Mouse (Mus musculus) limb, embryonic 12.5 days (tissue): ENCODE data around the gene Chrne. TPM values are rescaled to one million over a fixed set of nuclear protein-coding genes. Genes with fewer than 3 reads are reported as not detected.

ENCODE experiments used
- ATAC-seq: fragments of 200-750 bp; cut with Nextera tagmentation; 2 replicates; pipeline ENCODE4 v1.8.0; 2017; ENCODE audit warnings: low read depth, moderate TSS enrichment; ENCODE audit not compliant: insufficient number of reproducible peaks, insufficient read depth, low FRiP score, low TSS enrichment
- H3K27ac ChIP-seq: fragments of 300-500 bp; sonication (generic); 2 replicates; pipeline ENCODE4 v1.5.1; 2016; ENCODE audit warnings: mild to moderate bottlenecking, moderate library complexity
- H3K27me3 ChIP-seq: fragments of 300-500 bp; sonication (generic); 2 replicates; pipeline ENCODE4 v1.6.1; 2016; ENCODE audit warnings: mild to moderate bottlenecking, moderate library complexity
- H3K36me3 ChIP-seq: fragments of 300-500 bp; sonication (generic); 2 replicates; pipeline ENCODE4 v1.6.1; 2016; ENCODE audit warnings: mild to moderate bottlenecking, moderate library complexity
- H3K4me1 ChIP-seq: fragments of 300-500 bp; sonication (generic); replicated peaks from 2 replicates; pipeline ENCODE4 v1.6.1; 2016
- H3K4me2 ChIP-seq: fragments of 300-500 bp; sonication (generic); 2 replicates; pipeline ENCODE4 v1.6.1; 2016; ENCODE audit warnings: mild to moderate bottlenecking, moderate library complexity
- H3K4me3 ChIP-seq: fragments of 300-500 bp; sonication (generic); replicated peaks from 2 replicates; pipeline ENCODE4 v1.5.1; 2016; ENCODE audit warnings: mild to moderate bottlenecking
- H3K9ac ChIP-seq: fragments of 300-500 bp; sonication (generic); replicated peaks from 2 replicates; pipeline ENCODE4 v1.6.1; 2016; ENCODE audit warnings: mild to moderate bottlenecking, moderate library complexity
- H3K9me3 ChIP-seq: fragments of 300-500 bp; sonication (generic); 2 replicates; pipeline ENCODE4 v1.6.1; 2016; ENCODE audit warnings: mild to moderate bottlenecking, moderate library complexity
- WGBS: fragments of 180-500 bp; shearing (Covaris S2); methylation state at CpG from one replicate; pipeline ENCODE4 v1.1.7; 2016; 5-methylcytosine and 5-hydroxymethylcytosine counted together
- polyA plus RNA-seq: library from polyadenylated mRNA; unstranded; fragments of >200 nt; fragmentation: Nextera tagmentation; extraction: Ambion mirVana; gene quantifications from 2 replicates; pipeline ENCODE4 v1.2.1, GENCODE M21; 2016

The Chrne gene
- polyA plus RNA-seq, 1 experiment from 2014 or later: not detected

DNA sequence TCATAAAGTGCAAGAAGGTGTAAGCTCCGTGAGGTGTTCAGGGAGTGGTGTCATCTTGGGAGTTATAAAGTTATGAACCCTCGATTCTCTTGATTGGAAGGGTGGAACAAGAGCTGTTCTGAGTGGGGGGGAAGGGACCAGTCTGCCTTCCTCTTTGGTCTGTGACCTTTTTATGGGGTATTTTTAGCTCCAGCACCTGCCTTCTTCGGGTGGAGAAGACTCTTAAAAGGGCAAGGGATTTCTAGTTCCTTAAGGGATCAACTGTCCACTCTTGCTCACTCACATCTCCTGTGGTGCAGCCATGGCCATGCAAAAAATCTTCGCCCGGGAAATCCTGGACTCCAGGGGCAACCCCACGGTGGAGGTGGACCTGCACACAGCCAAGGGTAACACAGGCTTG is 38.6 kb upstream of the Chrne start:
- 0 out of 2 replicates have a peak overlapping the region, but pooled peaks have one; percentile 37 for H3K9ac ChIP-seq
- peak overlapping the region; percentile 98 for H3K27ac ChIP-seq
- WGBS: 51% methylated on average over 6 of the region's 6 CpGs
- H3K4me2 ChIP-seq: peak overlapping the region; percentile 97
- 0 out of 2 replicates have a peak overlapping the region, but pooled peaks have one; percentile 11 for H3K4me3 ChIP-seq
- no peaks in the 10 kb centered on the region for H3K27me3 ChIP-seq
- H3K9me3 ChIP-seq: no peaks in the 10 kb centered on the region
- H3K4me1 ChIP-seq: peaks cover 40% of the 10 kb centered on the region
- no peak for ATAC-seq
- peaks cover 39% of the 10 kb centered on the region for H3K36me3 ChIP-seq

GRCm38 (mm10) chr11:70656964-70657363 is 37.9 kb upstream of the Chrne start, which contains the start of gene Eno3:
TSS of gene Eno3 (plus strand) at chr11:70657202.
- H3K36me3 ChIP-seq: peaks cover 39% of the 10 kb centered on the region
- H3K4me3 ChIP-seq: peak within 1 kb of the TSS; percentile 97
- peak within 1 kb of the TSS; percentile 97 for H3K9ac ChIP-seq
- peak within 1 kb of the TSS; percentile 98 for H3K27ac ChIP-seq
- H3K27me3 ChIP-seq: no peaks in the 10 kb centered on the region
- H3K9me3 ChIP-seq: no peaks in the 10 kb centered on the region
- peaks cover 46% of the 10 kb centered on the region for H3K4me1 ChIP-seq
- peak within 1 kb of the TSS; percentile 97 for H3K4me2 ChIP-seq
- ATAC-seq: no peak
- WGBS: 4% methylated on average over 3 of the region's 3 CpGs

GRCm38 (mm10) chr11:70656456-70656927 is 37.5 kb upstream of the Chrne start:
- ATAC-seq: peak; percentile 56

DNA sequence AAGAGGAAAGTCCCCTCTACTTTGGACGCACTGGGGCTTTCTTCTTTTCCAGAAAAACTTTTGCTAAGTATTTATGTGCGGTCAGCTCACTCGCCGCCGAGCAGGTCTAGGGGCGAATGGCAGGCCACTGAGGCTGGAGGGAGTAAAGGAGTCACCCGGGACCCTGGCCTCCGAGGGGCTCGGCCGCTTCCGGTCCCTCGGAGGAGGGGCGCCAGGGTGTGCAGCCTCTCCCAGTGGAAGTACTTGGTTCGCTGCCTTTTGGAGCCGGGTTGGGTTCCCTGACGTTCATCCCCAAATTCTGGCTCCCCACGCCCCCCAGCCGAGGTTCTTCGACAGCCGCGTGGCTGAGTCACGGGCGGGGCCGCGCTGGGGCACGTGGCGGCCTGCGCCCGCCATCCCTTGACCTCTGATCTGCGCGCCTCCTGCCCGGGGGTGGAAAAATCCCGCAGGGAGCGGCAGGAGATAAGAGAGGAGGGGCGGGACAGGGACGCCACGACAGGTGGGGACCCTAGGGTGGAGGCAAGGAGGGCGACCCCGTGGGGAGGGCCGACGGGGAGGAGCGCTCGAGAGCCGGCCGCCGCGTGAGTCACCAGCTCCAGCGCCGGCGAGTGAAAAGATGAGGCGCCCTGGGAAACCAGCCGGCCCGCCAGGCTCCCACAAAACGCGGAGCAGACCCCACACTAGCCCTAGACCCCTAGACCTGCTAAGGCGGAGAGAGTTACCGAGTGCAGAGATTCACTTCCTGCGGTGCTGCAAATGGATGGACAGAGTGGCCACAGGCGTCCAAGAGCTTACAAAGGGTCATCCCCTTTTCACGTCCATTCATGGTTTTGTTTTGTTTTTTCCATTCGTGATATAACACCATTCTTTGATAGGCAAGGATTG is 36.8 kb upstream of the Chrne start:
- WGBS: under 1% methylated on average over 61 of the region's 61 CpGs
- Histone ChIP-seq H3K4me2 (peak overlapping the region; percentile 97), H3K27me3 (no peaks in the 10 kb centered on the region), H3K4me3 (peak overlapping the region; percentile 97), H3K36me3 (peaks cover 39% of the 10 kb centered on the region), H3K9me3 (no peaks in the 10 kb centered on the region), H3K27ac (peak overlapping the region; percentile 98), H3K9ac (peak overlapping the region; percentile 97), H3K4me1 (peaks cover 57% of the 10 kb centered on the region)
- no peak for ATAC-seq

More at GRCm38 (mm10) chr11:70656456-70656927, 37.5 kb upstream of the Chrne start:
- peak overlapping the region; percentile 98 for H3K27ac ChIP-seq
- peaks cover 50% of the 10 kb centered on the region for H3K4me1 ChIP-seq
- H3K4me3 ChIP-seq: peak overlapping the region; percentile 97
- H3K4me2 ChIP-seq: peak overlapping the region; percentile 97
- H3K9ac ChIP-seq: peak overlapping the region; percentile 97
- H3K27me3 ChIP-seq: no peaks in the 10 kb centered on the region
- WGBS: 2% methylated on average over 16 of the region's 16 CpGs
- H3K36me3 ChIP-seq: peaks cover 39% of the 10 kb centered on the region
- no peaks in the 10 kb centered on the region for H3K9me3 ChIP-seq

DNA sequence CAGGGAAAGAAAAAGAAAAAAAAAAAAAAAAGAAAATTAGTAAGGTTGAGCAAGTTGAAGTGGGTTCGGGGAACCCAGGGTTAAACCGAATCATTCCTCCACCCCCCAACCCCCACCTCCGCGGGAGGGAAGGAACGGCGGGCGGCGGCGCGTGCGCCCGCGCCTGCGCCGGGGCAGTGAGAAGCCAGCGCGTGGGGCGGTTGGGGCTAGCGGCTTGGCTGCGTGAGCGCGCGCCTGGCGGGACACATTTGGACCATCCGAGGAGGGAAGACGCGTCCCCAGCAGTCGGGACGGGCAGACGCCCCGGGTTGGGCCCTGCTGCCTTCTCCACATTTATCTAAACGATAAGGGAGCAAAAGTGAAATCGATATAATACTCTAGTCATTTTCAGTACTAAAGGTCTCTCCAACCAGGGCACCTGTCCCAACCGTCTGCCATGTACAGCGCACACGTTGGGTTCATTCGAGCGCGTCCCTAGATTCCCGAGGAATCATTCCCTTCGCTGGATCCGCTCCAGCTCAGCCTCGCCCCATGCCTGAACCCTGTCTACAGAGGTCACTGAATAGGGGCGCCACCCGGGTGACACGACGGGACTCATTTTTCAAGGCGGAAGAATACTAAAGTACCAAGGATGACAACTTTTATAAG is 36.0 kb upstream of the Chrne start:
- under 1% methylated on average over 47 of the region's 48 CpGs for WGBS
- peaks cover 63% of the 10 kb centered on the region for H3K4me1 ChIP-seq
- H3K9me3 ChIP-seq: no peaks in the 10 kb centered on the region
- peak overlapping the region; percentile 97 for H3K9ac ChIP-seq
- H3K27ac ChIP-seq: peak overlapping the region; percentile 98
- 0 out of 2 replicates have a peak, but pooled peaks have one; percentile 22 for ATAC-seq
- peak overlapping the region; percentile 97 for H3K4me2 ChIP-seq
- no peaks in the 10 kb centered on the region for H3K27me3 ChIP-seq
- H3K4me3 ChIP-seq: peak overlapping the region; percentile 97
- peaks cover 38% of the 10 kb centered on the region for H3K36me3 ChIP-seq

- H3K27me3 ChIP-seq: no peaks in the 10 kb centered on the region
- H3K9me3 ChIP-seq: no peaks in the 10 kb centered on the region
- peak within 1 kb of the TSS; percentile 97 for H3K4me2 ChIP-seq
- peak within 1 kb of the TSS; percentile 97 for H3K9ac ChIP-seq
- H3K4me3 ChIP-seq: peak within 1 kb of the TSS; percentile 97
- peak; percentile 12; the same call in 1 of the 2 replicates for ATAC-seq
- H3K36me3 ChIP-seq: peaks cover 39% of the 10 kb centered on the region
- under 1% methylated on average over 54 of the region's 61 CpGs for WGBS
- peak within 1 kb of the TSS; percentile 98 for H3K27ac ChIP-seq
- H3K4me1 ChIP-seq: peaks cover 68% of the 10 kb centered on the region
Measured at GRCm38 (mm10) chr11:70654198-70654922, 35.3 kb upstream of the Chrne start, which contains the start of gene Pfn1. TSS of gene Pfn1 (minus strand) at chr11:70654644.

DNA sequence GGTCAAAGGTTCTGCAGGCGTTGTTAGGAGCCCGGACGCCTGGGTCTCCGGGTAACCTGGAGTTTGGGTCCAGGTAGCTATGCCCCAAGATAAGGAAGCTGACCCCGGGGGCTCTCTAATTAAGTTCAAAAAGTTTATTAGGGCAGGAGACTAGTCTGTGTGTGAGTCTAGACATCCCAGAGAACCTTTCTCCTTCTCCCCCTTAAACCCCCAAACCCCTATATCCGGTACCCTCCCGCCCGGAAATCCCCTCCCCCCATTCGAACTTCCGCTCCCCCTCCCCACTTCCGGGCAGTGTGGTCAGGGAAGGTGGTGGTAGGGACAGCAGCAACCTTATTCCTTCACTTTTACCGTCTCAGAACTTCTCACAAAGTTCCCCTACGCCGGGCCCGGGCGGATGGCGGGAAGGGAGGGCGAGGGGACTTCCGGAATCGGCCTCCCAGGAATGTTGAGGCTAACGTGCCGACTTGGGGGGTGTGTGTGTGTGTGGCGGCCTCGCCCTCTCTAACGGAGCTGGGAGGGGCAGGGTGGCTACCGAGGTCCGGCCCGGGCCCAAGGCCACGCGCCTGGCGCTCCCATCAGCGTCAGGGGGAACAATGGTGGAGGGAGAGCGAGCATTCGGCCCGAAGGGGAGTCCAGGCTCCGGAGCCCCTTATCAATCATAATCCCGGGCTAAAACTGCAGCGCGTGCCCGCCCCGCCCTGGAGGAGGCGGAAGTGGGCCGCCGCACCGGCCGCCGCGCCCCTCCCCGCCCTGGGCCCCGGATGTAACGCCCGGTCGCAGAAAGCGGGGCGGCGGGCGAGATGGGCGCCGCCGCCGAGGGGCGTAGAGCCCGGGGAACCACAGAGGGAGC is 34.6 kb upstream of the Chrne start:
- peak overlapping the region; percentile 97 for H3K4me2 ChIP-seq
- peaks cover 72% of the 10 kb centered on the region for H3K4me1 ChIP-seq
- peak overlapping the region; percentile 98 for H3K27ac ChIP-seq
- H3K4me3 ChIP-seq: peak overlapping the region; percentile 97
- H3K27me3 ChIP-seq: no peaks in the 10 kb centered on the region
- H3K36me3 ChIP-seq: peaks cover 45% of the 10 kb centered on the region
- H3K9me3 ChIP-seq: no peaks in the 10 kb centered on the region
- ATAC-seq: peak; percentile 21; the same call in 1 of the 2 replicates
- H3K9ac ChIP-seq: peak overlapping the region; percentile 97
- WGBS: 0% methylated on average over 61 of the region's 63 CpGs

DNA sequence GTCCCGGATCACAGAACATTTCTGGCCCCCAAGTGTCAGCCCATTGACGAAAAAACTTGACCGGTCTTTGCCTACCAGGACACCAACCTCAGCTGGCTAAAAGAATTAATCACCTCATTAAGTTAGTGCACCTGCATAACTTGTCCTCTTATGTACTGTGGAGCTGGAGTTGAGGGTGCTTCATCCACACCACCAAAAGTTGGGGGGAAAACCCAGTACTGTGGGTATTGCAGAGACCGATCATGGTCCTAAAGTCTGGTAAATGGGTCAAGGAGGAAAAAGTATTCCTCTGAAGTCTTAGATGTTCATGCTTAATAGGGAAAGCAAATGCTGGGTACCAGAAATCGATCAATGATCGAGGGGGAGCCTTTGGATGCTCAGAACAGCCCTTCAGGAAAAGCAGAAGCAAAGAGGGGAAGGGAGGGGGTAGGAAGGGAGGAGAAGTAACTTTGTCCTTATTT is 33.9 kb upstream of the Chrne start:
- H3K4me3 ChIP-seq: peak overlapping the region; percentile 97
- H3K4me2 ChIP-seq: peak overlapping the region; percentile 97
- no peaks in the 10 kb centered on the region for H3K9me3 ChIP-seq
- H3K9ac ChIP-seq: peak overlapping the region; percentile 97
- H3K27me3 ChIP-seq: no peaks in the 10 kb centered on the region
- WGBS: 45% methylated on average over 6 of the region's 6 CpGs
- H3K4me1 ChIP-seq: peaks cover 72% of the 10 kb centered on the region
- no peak for ATAC-seq
- H3K27ac ChIP-seq: peak overlapping the region; percentile 98
- peaks cover 48% of the 10 kb centered on the region for H3K36me3 ChIP-seq

GRCm38 (mm10) chr11:70652029-70652883 is 33.2 kb upstream of the Chrne start:
- peak overlapping the region; percentile 97 for H3K9ac ChIP-seq
- H3K9me3 ChIP-seq: no peaks in the 10 kb centered on the region
- no peak for ATAC-seq
- peaks cover 48% of the 10 kb centered on the region for H3K36me3 ChIP-seq
- 57% methylated on average over 12 of the region's 12 CpGs for WGBS
- peak overlapping the region; percentile 97 for H3K4me2 ChIP-seq
- H3K27ac ChIP-seq: peak overlapping the region; percentile 98
- H3K27me3 ChIP-seq: no peaks in the 10 kb centered on the region
- peaks cover 67% of the 10 kb centered on the region for H3K4me1 ChIP-seq
- peak overlapping the region; percentile 97 for H3K4me3 ChIP-seq
